Mouse (Mus musculus): ENCODE data around the gene Olfr310. TPM values are rescaled to one million over a fixed set of nuclear protein-coding genes. Genes with fewer than 3 reads are reported as not detected.

Gene Olfr310
- total RNA-seq (2012; rRNA removed): not detected in 2 replicates

DNA sequence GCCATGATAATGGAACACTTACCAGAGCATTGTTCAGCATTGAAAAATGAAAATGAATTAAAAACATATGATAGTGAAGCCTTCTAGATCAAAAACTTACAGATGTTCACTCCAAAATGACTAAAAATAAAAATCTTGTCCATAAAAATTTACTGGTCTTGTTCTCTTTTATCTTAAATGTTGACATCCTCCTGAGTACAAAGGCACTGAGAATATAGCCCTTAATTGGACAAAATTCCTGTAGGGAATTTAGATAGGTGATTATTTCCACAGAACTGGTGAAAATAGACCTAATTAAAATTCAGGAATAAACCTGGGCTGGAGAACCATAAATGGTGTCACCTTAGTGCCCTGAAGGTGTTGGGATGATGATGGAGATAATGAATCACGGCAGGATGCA is at the start of gene Olfr310:
TSS of gene Olfr310 (minus strand) at position 101 of the 400 bp plus-strand sequence.
- Histone ChIP-seq H3K4me1 (ENCODE audit: control insufficient read depth in 2 of 2, insufficient read depth in 2 of 2, low read length in 2 of 2, poor library complexity in 1 of 2) (no peaks in the 10 kb centered on the region), H3K4me3 (ENCODE audit: insufficient read depth in 1 of 2, low read depth in 1 of 2, low read length in 2 of 2, poor library complexity in 1 of 2, severe bottlenecking in 1 of 2) (no peak within 1 kb of the TSS), H3K27ac (ENCODE audit: insufficient read depth, low read depth, low read length, poor library complexity, severe bottlenecking) (no peak within 1 kb of the TSS), H3K9me3 (ENCODE audit: control insufficient read depth, insufficient read depth, low read depth, low read length) (no peaks in the 10 kb centered on the region), H3K36me3 (ENCODE audit: control insufficient read depth, insufficient read depth, low read length, poor library complexity, severe bottlenecking) (no peaks in the 10 kb centered on the region), H3K9ac (ENCODE audit: insufficient read depth, low read depth, low read length, poor library complexity, severe bottlenecking) (no peak within 1 kb of the TSS)
- in situ Hi-C loops (cut with MboI; ENCODE audit: low sequenced_read_pairs in 2 of 2, unreplicated experiment in 2 of 2): no loop called here
- DNase-seq (ENCODE audit: low read depth, low spot score): no peak
- TF ChIP-seq MAFK (IDR thresholded peaks at IDR 0.05; ENCODE audit: insufficient read depth, low read depth, low read length) (no peak), ZC3H11A (IDR thresholded peaks at IDR 0.05; ENCODE audit: borderline replicate concordance, low read depth, low read length) (no peak), ZNF384 (IDR thresholded peaks at IDR 0.05; ENCODE audit: low read depth, low read length) (no peak), HCFC1 (IDR thresholded peaks at IDR 0.05; ENCODE audit: borderline replicate concordance, insufficient read depth, low read length) (no peak), CHD2 (IDR thresholded peaks at IDR 0.05; ENCODE audit: low read depth, low read length) (no peak)

DNA sequence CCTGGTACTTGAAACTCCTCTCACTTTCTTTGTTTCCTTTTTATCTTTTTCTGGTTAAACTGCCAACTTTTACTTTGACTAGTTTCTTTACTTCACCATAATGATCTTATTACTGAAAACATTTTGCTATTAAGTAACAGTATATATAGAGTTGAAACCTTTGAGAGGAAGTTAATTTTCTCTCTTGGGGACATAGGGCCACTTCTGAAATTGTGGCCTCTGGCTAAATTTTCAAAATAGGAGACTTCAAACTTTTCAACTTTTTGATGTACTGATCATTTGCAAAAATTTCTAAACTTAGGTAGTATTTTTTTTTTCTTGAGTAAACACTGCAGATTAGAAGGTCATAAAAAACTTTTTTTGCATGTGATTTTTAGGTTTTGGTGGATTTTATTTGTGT is 48.6 kb upstream of the Olfr310 start, which contains the start of gene Olfr308:
TSS of gene Olfr308 (minus strand) at position 101 of the 400 bp plus-strand sequence.
- DNase-seq (ENCODE audit: low read depth, low spot score): no peak
- H3K36me3 ChIP-seq (ENCODE audit: control insufficient read depth, insufficient read depth, low read length, poor library complexity, severe bottlenecking): no peaks in the 10 kb centered on the region
- in situ Hi-C loops (cut with MboI; ENCODE audit: low sequenced_read_pairs in 2 of 2, unreplicated experiment in 2 of 2): no loop called here
- H3K4me1 ChIP-seq (ENCODE audit: control insufficient read depth in 2 of 2, insufficient read depth in 2 of 2, low read length in 2 of 2, poor library complexity in 1 of 2): no peaks in the 10 kb centered on the region
- no peak within 1 kb of the TSS for H3K27ac ChIP-seq (ENCODE audit: insufficient read depth, low read depth, low read length, poor library complexity, severe bottlenecking)
- H3K4me3 ChIP-seq (ENCODE audit: insufficient read depth in 1 of 2, low read depth in 1 of 2, low read length in 2 of 2, poor library complexity in 1 of 2, severe bottlenecking in 1 of 2): no peak within 1 kb of the TSS
- H3K9me3 ChIP-seq (ENCODE audit: control insufficient read depth, insufficient read depth, low read depth, low read length): no peaks in the 10 kb centered on the region
- no peak for TF ChIP-seq ZC3H11A (IDR thresholded peaks at IDR 0.05; ENCODE audit: borderline replicate concordance, low read depth, low read length)
- no peak for TF ChIP-seq MAFK (IDR thresholded peaks at IDR 0.05; ENCODE audit: insufficient read depth, low read depth, low read length)
- H3K9ac ChIP-seq (ENCODE audit: insufficient read depth, low read depth, low read length, poor library complexity, severe bottlenecking): no peak within 1 kb of the TSS

DNA sequence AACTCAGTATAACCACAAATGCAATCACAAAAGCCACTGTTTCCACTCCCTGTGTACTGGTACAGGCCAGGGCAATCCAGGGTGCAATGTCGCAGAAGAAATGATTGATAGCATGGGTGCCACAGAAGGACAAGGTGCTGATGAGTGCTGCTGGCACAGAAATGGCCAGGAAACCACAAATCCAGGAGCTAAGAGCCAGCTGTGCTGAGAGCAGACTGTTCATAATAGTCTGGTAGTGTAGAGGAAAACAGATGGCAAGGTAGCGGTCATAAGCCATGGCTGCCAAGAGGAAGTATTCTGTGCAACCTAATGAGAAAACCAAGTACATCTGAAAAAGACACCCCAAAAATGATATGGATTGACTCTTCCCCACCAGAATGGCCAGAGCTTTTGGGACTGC is 44.4 kb upstream of the Olfr310 start:
- TF ChIP-seq ZNF384 (IDR thresholded peaks at IDR 0.05; ENCODE audit: low read depth, low read length) (no peak), CHD2 (IDR thresholded peaks at IDR 0.05; ENCODE audit: low read depth, low read length) (no peak), ZC3H11A (IDR thresholded peaks at IDR 0.05; ENCODE audit: borderline replicate concordance, low read depth, low read length) (no peak), MAFK (IDR thresholded peaks at IDR 0.05; ENCODE audit: insufficient read depth, low read depth, low read length) (no peak), HCFC1 (IDR thresholded peaks at IDR 0.05; ENCODE audit: borderline replicate concordance, insufficient read depth, low read length) (no peak)
- no peak overlapping the region for H3K4me3 ChIP-seq (ENCODE audit: insufficient read depth in 1 of 2, low read depth in 1 of 2, low read length in 2 of 2, poor library complexity in 1 of 2, severe bottlenecking in 1 of 2)
- H3K36me3 ChIP-seq (ENCODE audit: control insufficient read depth, insufficient read depth, low read length, poor library complexity, severe bottlenecking): no peaks in the 10 kb centered on the region
- H3K9ac ChIP-seq (ENCODE audit: insufficient read depth, low read depth, low read length, poor library complexity, severe bottlenecking): no peak overlapping the region
- H3K27ac ChIP-seq (ENCODE audit: insufficient read depth, low read depth, low read length, poor library complexity, severe bottlenecking): no peak overlapping the region
- H3K9me3 ChIP-seq (ENCODE audit: control insufficient read depth, insufficient read depth, low read depth, low read length): no peaks in the 10 kb centered on the region
- no peaks in the 10 kb centered on the region for H3K4me1 ChIP-seq (ENCODE audit: control insufficient read depth in 2 of 2, insufficient read depth in 2 of 2, low read length in 2 of 2, poor library complexity in 1 of 2)
- no peak for DNase-seq (ENCODE audit: low read depth, low spot score)
- in situ Hi-C loops (cut with MboI; ENCODE audit: low sequenced_read_pairs in 2 of 2, unreplicated experiment in 2 of 2): no loop called here

DNA sequence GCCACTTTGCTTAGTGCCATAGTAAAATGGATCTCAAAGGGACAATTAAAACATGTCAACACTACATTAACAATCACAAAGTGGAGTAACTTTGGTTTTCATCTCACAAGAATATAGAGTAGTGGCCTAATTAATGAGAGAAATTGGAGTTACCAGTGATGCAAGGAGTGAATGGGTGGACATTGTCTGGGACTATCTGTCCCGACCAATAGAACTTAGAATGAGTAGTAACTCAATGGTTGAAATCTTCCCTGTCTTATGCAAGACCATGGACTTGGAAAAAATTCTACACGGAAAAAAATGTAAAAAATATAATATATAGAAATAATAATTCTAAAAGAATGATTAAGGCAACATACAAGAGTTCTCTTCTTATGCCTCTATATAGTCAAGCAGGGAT is 36.6 kb upstream of the Olfr310 start, which contains the start of gene Olfr309:
TSS of gene Olfr309 (minus strand) at position 101 of the 400 bp plus-strand sequence.
- in situ Hi-C loops (cut with MboI; ENCODE audit: low sequenced_read_pairs in 2 of 2, unreplicated experiment in 2 of 2): no loop called here
- Histone ChIP-seq H3K9ac (ENCODE audit: insufficient read depth, low read depth, low read length, poor library complexity, severe bottlenecking) (no peak within 1 kb of the TSS), H3K4me3 (ENCODE audit: insufficient read depth in 1 of 2, low read depth in 1 of 2, low read length in 2 of 2, poor library complexity in 1 of 2, severe bottlenecking in 1 of 2) (no peak within 1 kb of the TSS), H3K4me1 (ENCODE audit: control insufficient read depth in 2 of 2, insufficient read depth in 2 of 2, low read length in 2 of 2, poor library complexity in 1 of 2) (no peaks in the 10 kb centered on the region), H3K36me3 (ENCODE audit: control insufficient read depth, insufficient read depth, low read length, poor library complexity, severe bottlenecking) (no peaks in the 10 kb centered on the region), H3K9me3 (ENCODE audit: control insufficient read depth, insufficient read depth, low read depth, low read length) (no peaks in the 10 kb centered on the region), H3K27ac (ENCODE audit: insufficient read depth, low read depth, low read length, poor library complexity, severe bottlenecking) (no peak within 1 kb of the TSS)
- no peak for DNase-seq (ENCODE audit: low read depth, low spot score)
- no peak for TF ChIP-seq CHD2 (IDR thresholded peaks at IDR 0.05; ENCODE audit: low read depth, low read length)
- TF ChIP-seq ZNF384 (IDR thresholded peaks at IDR 0.05; ENCODE audit: low read depth, low read length): no peak
- TF ChIP-seq ZC3H11A (IDR thresholded peaks at IDR 0.05; ENCODE audit: borderline replicate concordance, low read depth, low read length): no peak
- no peak for TF ChIP-seq MAFK (IDR thresholded peaks at IDR 0.05; ENCODE audit: insufficient read depth, low read depth, low read length)

DNA sequence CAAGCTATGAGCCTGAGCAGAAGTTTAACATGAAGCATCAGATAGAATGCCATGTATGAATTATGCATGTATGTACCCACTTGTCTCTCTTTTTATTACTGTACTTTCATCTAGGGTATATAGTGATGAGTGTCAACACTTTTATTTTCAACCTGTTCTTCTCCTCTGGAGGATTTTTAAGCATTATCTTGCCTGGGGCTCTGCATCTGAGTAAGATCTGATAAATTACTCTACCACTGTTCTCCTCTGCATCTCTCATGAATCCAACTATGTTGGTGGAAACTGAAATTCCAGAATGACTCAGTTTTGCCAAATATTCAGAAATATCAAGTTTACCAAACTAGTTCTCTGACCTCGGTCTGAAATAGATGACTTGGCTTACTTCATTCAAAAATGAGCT is 30.8 kb downstream of the Olfr310 start, which contains the start of gene Vmn2r76:
TSS of gene Vmn2r76 (minus strand) at position 101 of the 400 bp plus-strand sequence.
- TF ChIP-seq CHD2 (IDR thresholded peaks at IDR 0.05; ENCODE audit: low read depth, low read length) (no peak), MAFK (IDR thresholded peaks at IDR 0.05; ENCODE audit: insufficient read depth, low read depth, low read length) (no peak), ZC3H11A (IDR thresholded peaks at IDR 0.05; ENCODE audit: borderline replicate concordance, low read depth, low read length) (no peak), ZNF384 (IDR thresholded peaks at IDR 0.05; ENCODE audit: low read depth, low read length) (no peak), HCFC1 (IDR thresholded peaks at IDR 0.05; ENCODE audit: borderline replicate concordance, insufficient read depth, low read length) (no peak)
- in situ Hi-C loops (cut with MboI; ENCODE audit: low sequenced_read_pairs in 2 of 2, unreplicated experiment in 2 of 2): no loop called here
- H3K9ac ChIP-seq (ENCODE audit: insufficient read depth, low read depth, low read length, poor library complexity, severe bottlenecking): no peak within 1 kb of the TSS

More for the DNA sequence above, 30.8 kb downstream of the Olfr310 start, which contains the start of gene Vmn2r76:
- no peak within 1 kb of the TSS for H3K27ac ChIP-seq (ENCODE audit: insufficient read depth, low read depth, low read length, poor library complexity, severe bottlenecking)
- no peaks in the 10 kb centered on the region for H3K36me3 ChIP-seq (ENCODE audit: control insufficient read depth, insufficient read depth, low read length, poor library complexity, severe bottlenecking)
- no peaks in the 10 kb centered on the region for H3K4me1 ChIP-seq (ENCODE audit: control insufficient read depth in 2 of 2, insufficient read depth in 2 of 2, low read length in 2 of 2, poor library complexity in 1 of 2)
- no peak within 1 kb of the TSS for H3K4me3 ChIP-seq (ENCODE audit: insufficient read depth in 1 of 2, low read depth in 1 of 2, low read length in 2 of 2, poor library complexity in 1 of 2, severe bottlenecking in 1 of 2)
- H3K9me3 ChIP-seq (ENCODE audit: control insufficient read depth, insufficient read depth, low read depth, low read length): no peaks in the 10 kb centered on the region
- no peak for DNase-seq (ENCODE audit: low read depth, low spot score)

Other genes with a start within 250 kb of the Olfr310 start
- gene Vmn2r75, start 105.4 kb downstream of the Olfr310 start, total RNA-seq (2012; rRNA removed): not detected in 2 replicates
- gene Vmn2r76, start 30.9 kb downstream of the Olfr310 start, total RNA-seq (2012; rRNA removed): not detected in 2 replicates
- gene Olfr309, start 36.5 kb upstream of the Olfr310 start, total RNA-seq (2012; rRNA removed): not detected in 2 replicates
- gene Olfr308, start 48.5 kb upstream of the Olfr310 start, total RNA-seq (2012; rRNA removed): not detected in 2 replicates
- gene Olfr307, start 60.4 kb upstream of the Olfr310 start, total RNA-seq (2012; rRNA removed): 0.76 and 1.5 TPM in 2 replicates
- gene Olfr305, start 89.8 kb upstream of the Olfr310 start, total RNA-seq (2012; rRNA removed): not detected in 2 replicates
- not detected in 2 replicates for gene Olfr304, start 109.5 kb upstream of the Olfr310 start, total RNA-seq (2012; rRNA removed)
- gene Olfr303, start 120.6 kb upstream of the Olfr310 start, total RNA-seq (2012; rRNA removed): not detected in 2 replicates
- gene Olfr301, start 126.7 kb upstream of the Olfr310 start, total RNA-seq (2012; rRNA removed): not detected in 2 replicates
- not detected in 2 replicates for gene Olfr299, start 182.7 kb upstream of the Olfr310 start, total RNA-seq (2012; rRNA removed)
- not detected in 2 replicates for gene Olfr298, start 215.3 kb upstream of the Olfr310 start, total RNA-seq (2012; rRNA removed)
- gene Olfr297, start 242.8 kb upstream of the Olfr310 start, total RNA-seq (2012; rRNA removed): not detected in 2 replicates